Mouse (Mus musculus) lung, embryonic 14.5 days (tissue): ENCODE measurements around the gene Syn3. TPM values are rescaled to one million over a fixed set of nuclear protein-coding genes. Genes with fewer than 3 reads are reported as not detected.
"Not testable (repeated sequence)": the region's sequence is repeated elsewhere in the genome, so short reads cannot be mapped to it uniquely, and the experiment has no call there.

Experiments
- ATAC-seq: fragments of 200-750 bp; cut with Nextera tagmentation; 2 replicates; pipeline ENCODE4 v1.8.0; 2017; ENCODE audit warnings: mild to moderate bottlenecking, moderate TSS enrichment, moderate library complexity; ENCODE audit not compliant: insufficient read depth
- DNase-seq: peaks from one replicate; pipeline ENCODE4 v3.0.0-alpha.2; 2015
- H3K27ac ChIP-seq: fragments of 300-500 bp; sonication (generic); 2 replicates; pipeline ENCODE4 v1.5.1; 2014; ENCODE audit warnings: low read depth, mild to moderate bottlenecking, moderate library complexity
- H3K27me3 ChIP-seq: fragments of 300-500 bp; sonication (generic); 2 replicates; pipeline ENCODE4 v1.6.1; 2014; ENCODE audit warnings: low read length, control low read depth; ENCODE audit not compliant: insufficient read depth
- H3K36me3 ChIP-seq: fragments of 300-500 bp; sonication (generic); 2 replicates; pipeline ENCODE4 v1.6.1; 2014; ENCODE audit warnings: control low read depth; ENCODE audit not compliant: insufficient read depth
- H3K4me1 ChIP-seq: fragments of 300-500 bp; sonication (generic); 2 replicates; pipeline ENCODE4 v1.6.1; 2014; ENCODE audit warnings: antibody characterized with exemption, control low read depth; ENCODE audit not compliant: insufficient read depth
- H3K4me2 ChIP-seq: fragments of 300-500 bp; sonication (generic); 2 replicates; pipeline ENCODE4 v1.6.1; 2014; ENCODE audit warnings: mild to moderate bottlenecking
- H3K4me3 ChIP-seq: fragments of 300-500 bp; sonication (generic); 2 replicates; pipeline ENCODE4 v1.5.1; 2014; ENCODE audit warnings: low read depth, low read length
- H3K9ac ChIP-seq: fragments of 300-500 bp; sonication (generic); 2 replicates; pipeline ENCODE4 v1.6.1; 2014
- H3K9me3 ChIP-seq: fragments of 300-500 bp; sonication (generic); 2 replicates; pipeline ENCODE4 v1.6.1; 2016; ENCODE audit warnings: low read depth, low read length, control low read depth
- CTCF ChIP-seq: IDR thresholded peaks from 2 replicates; pipeline ENCODE4 v1.5.1; 2016; ENCODE audit warnings: antibody characterized with exemption, low read depth
- WGBS: fragments of 180-500 bp; shearing (Covaris S2); extraction: QIAGEN DNeasy Blood & Tissue Kit; methylation state at CpG from one replicate; pipeline ENCODE4 v1.1.7; 2014; 5-methylcytosine and 5-hydroxymethylcytosine counted together
- polyA plus RNA-seq: library from polyadenylated mRNA; unstranded; fragments of >200 nt; fragmentation: Nextera tagmentation; extraction: Ambion mirVana; gene quantifications from 2 replicates; pipeline ENCODE4 v1.2.1, GENCODE M21; 2014

Syn3 gene
- 2.2 and 2.4 TPM in 2 replicates for polyA plus RNA-seq

- Histone ChIP-seq H3K4me3 (peak within 1 kb of the TSS; percentile 54), H3K4me2 (peak within 1 kb of the TSS; percentile 91), H3K36me3 (no peaks in the 10 kb centered on the region), H3K4me1 (peaks cover 11% of the 10 kb centered on the region), H3K27ac (peak within 1 kb of the TSS; percentile 90), H3K27me3 (no peaks in the 10 kb centered on the region), H3K9me3 (no peaks in the 10 kb centered on the region), H3K9ac (peak within 1 kb of the TSS; percentile 67)
- DNase-seq (peak; percentile 93), ATAC-seq (peak; percentile 99)
- peak; percentile 95 for TF ChIP-seq CTCF
- 0% methylated on average over 21 of the region's 21 CpGs for WGBS
These were observed at the start of gene Syn3 for GRCm38 (mm10) chr10:86498673-86499391. Syn3 (minus strand) TSS chr10:86498896.

- 74% methylated on average over 2 of the region's 5 CpGs for WGBS
- not testable (repeated sequence) for ATAC-seq, H3K9me3 ChIP-seq, H3K4me3 ChIP-seq, H3K36me3 ChIP-seq, DNase-seq, H3K9ac ChIP-seq, H3K4me2 ChIP-seq, H3K4me1 ChIP-seq, H3K27ac ChIP-seq, H3K27me3 ChIP-seq
These were observed 27.7 kb upstream of the Syn3 start for GRCm38 (mm10) chr10:86526357-86526874.

GRCm38 (mm10) chr10:86513801-86514200 lies 15.1 kb upstream of the Syn3 start:
- no peak for ATAC-seq
- no peaks in the 10 kb centered on the region for H3K4me1 ChIP-seq
- no peaks in the 10 kb centered on the region for H3K27me3 ChIP-seq
- no peak overlapping the region for H3K27ac ChIP-seq
- no peaks in the 10 kb centered on the region for H3K36me3 ChIP-seq
- 83% methylated on average over 4 of the region's 4 CpGs for WGBS
- H3K4me2 ChIP-seq = no peak overlapping the region
- no peak overlapping the region for H3K9ac ChIP-seq
- H3K4me3 ChIP-seq = no peak overlapping the region
- TF ChIP-seq CTCF = no peak
- H3K9me3 ChIP-seq = peaks cover 3% of the 10 kb centered on the region; the same call in 1 of the 2 replicates
- DNase-seq = no peak

GRCm38 (mm10) chr10:86510941-86511340 lies 12.2 kb upstream of the Syn3 start:
- Histone ChIP-seq H3K4me2 (no peak overlapping the region), H3K36me3 (no peaks in the 10 kb centered on the region), H3K27ac (no peak overlapping the region), H3K4me1 (no peaks in the 10 kb centered on the region), H3K27me3 (no peaks in the 10 kb centered on the region), H3K4me3 (no peak overlapping the region), H3K9ac (no peak overlapping the region), H3K9me3 (peaks cover 3% of the 10 kb centered on the region; the same call in 1 of the 2 replicates)
- DNase-seq = no peak
- ATAC-seq = no peak
- no peak for TF ChIP-seq CTCF

- ATAC-seq = no peak
- DNase-seq = no peak
- WGBS = 71% methylated on average over 2 of the region's 2 CpGs
These were observed 3.4 kb upstream of the Syn3 start for GRCm38 (mm10) chr10:86502063-86502462.

GRCm38 (mm10) chr10:86498051-86498672 lies 534 bp downstream of the Syn3 start:
- no peaks in the 10 kb centered on the region for H3K27me3 ChIP-seq
- H3K4me1 ChIP-seq = peaks cover 11% of the 10 kb centered on the region
- no peak for TF ChIP-seq CTCF
- peak overlapping the region; percentile 67 for H3K9ac ChIP-seq
- ATAC-seq = peak; percentile 85
- peak overlapping the region; percentile 54 for H3K4me3 ChIP-seq
- H3K4me2 ChIP-seq = peak overlapping the region; percentile 91
- H3K27ac ChIP-seq = peak overlapping the region; percentile 90
- no peaks in the 10 kb centered on the region for H3K36me3 ChIP-seq
- DNase-seq = peak; percentile 90
- WGBS = 2% methylated on average over 12 of the region's 12 CpGs
- H3K9me3 ChIP-seq = no peaks in the 10 kb centered on the region

More at GRCm38 (mm10) chr10:86502063-86502462, 3.4 kb upstream of the Syn3 start:
- Histone ChIP-seq H3K27me3 (no peaks in the 10 kb centered on the region), H3K4me3 (no peak overlapping the region), H3K36me3 (no peaks in the 10 kb centered on the region), H3K27ac (no peak overlapping the region), H3K4me1 (peaks cover 11% of the 10 kb centered on the region), H3K9ac (no peak overlapping the region), H3K9me3 (no peaks in the 10 kb centered on the region), H3K4me2 (no peak overlapping the region)
- no peak for TF ChIP-seq CTCF

GRCm38 (mm10) chr10:86495851-86496250 lies 2.8 kb downstream of the Syn3 start:
- 75% methylated on average over 2 of the region's 2 CpGs for WGBS
- peaks cover 11% of the 10 kb centered on the region for H3K4me1 ChIP-seq
- H3K36me3 ChIP-seq = no peaks in the 10 kb centered on the region
- no peaks in the 10 kb centered on the region for H3K9me3 ChIP-seq
- no peak for TF ChIP-seq CTCF
- H3K27me3 ChIP-seq = no peaks in the 10 kb centered on the region
- ATAC-seq (no peak), DNase-seq (no peak)
- no peak overlapping the region for H3K9ac ChIP-seq
- H3K4me3 ChIP-seq = no peak overlapping the region
- no peak overlapping the region for H3K4me2 ChIP-seq
- no peak overlapping the region for H3K27ac ChIP-seq
